Mouse (Mus musculus) kidney, embryonic 15.5 days (tissue): ENCODE data around the gene Ube4b. TPM values are rescaled to one million over a fixed set of nuclear protein-coding genes. Genes with fewer than 3 reads are reported as not detected.

ENCODE experiments used
- ATAC-seq: fragments of 200-750 bp; cut with Nextera tagmentation; replicated peaks from 2 replicates; pipeline ENCODE4 v1.8.0; 2017; ENCODE audit warnings: moderate TSS enrichment; ENCODE audit not compliant: low FRiP score
- H3K27ac ChIP-seq: fragments of 300-500 bp; sonication (generic); 2 replicates; pipeline ENCODE4 v1.5.1; 2015; ENCODE audit warnings: mild to moderate bottlenecking, inconsistent platforms
- H3K27me3 ChIP-seq: fragments of 300-500 bp; sonication (generic); 2 replicates; pipeline ENCODE4 v1.6.1; 2015; ENCODE audit warnings: inconsistent platforms
- H3K36me3 ChIP-seq: fragments of 300-500 bp; sonication (generic); 2 replicates; pipeline ENCODE4 v1.6.1; 2015; ENCODE audit warnings: inconsistent platforms
- H3K4me1 ChIP-seq: fragments of 300-500 bp; sonication (generic); 2 replicates; pipeline ENCODE4 v1.6.1; 2015; ENCODE audit warnings: inconsistent platforms
- H3K4me2 ChIP-seq: fragments of 300-500 bp; sonication (generic); 2 replicates; pipeline ENCODE4 v1.6.1; 2015; ENCODE audit warnings: moderate library complexity, mild to moderate bottlenecking, inconsistent platforms
- H3K4me3 ChIP-seq: fragments of 300-500 bp; sonication (generic); replicated peaks from 2 replicates; pipeline ENCODE4 v1.5.1; 2015; ENCODE audit warnings: mild to moderate bottlenecking, inconsistent platforms
- H3K9ac ChIP-seq: fragments of 300-500 bp; sonication (generic); 2 replicates; pipeline ENCODE4 v1.6.1; 2015; ENCODE audit warnings: mild to moderate bottlenecking, inconsistent platforms
- H3K9me3 ChIP-seq: fragments of 300-500 bp; sonication (generic); replicated peaks from 2 replicates; pipeline ENCODE4 v1.6.1; 2016; ENCODE audit warnings: inconsistent platforms
- WGBS: fragments of 180-500 bp; shearing (Covaris S2); methylation state at CpG from one replicate; pipeline ENCODE4 v1.1.7; 2015; ENCODE audit warnings: mixed read lengths; 5-methylcytosine and 5-hydroxymethylcytosine counted together
- polyA plus RNA-seq: library from polyadenylated mRNA; unstranded; fragments of >200 nt; fragmentation: Nextera tagmentation; extraction: Ambion mirVana; gene quantifications from 2 replicates; pipeline ENCODE4 v1.2.1, GENCODE M21; 2015

The Ube4b gene
- polyA plus RNA-seq, 1 experiment from 2014 or later, result 49.6 TPM

DNA sequence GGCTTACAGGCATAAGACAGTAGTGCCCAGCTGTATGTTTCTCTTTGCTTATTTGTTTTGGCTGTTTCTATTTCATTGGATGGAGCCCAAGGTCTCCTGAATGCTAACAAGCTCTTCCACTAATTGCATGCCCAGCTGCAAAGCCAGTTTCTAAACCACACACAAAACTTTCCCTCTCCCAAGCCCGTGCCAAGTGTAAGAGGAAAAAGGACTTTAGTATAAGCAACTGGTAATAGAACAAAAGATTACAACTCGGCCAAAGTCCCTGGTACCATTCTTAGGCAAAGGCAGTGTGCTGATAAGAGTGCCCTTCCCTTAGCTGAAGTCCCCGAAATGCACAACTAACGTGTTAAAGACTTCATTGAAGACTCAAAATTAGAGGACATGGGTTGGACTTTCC is 34.2 kb downstream of the Ube4b start:
- 88% methylated on average over 4 of the region's 4 CpGs for WGBS
- Histone ChIP-seq H3K9me3 (no peaks in the 10 kb centered on the region), H3K9ac (no peak overlapping the region), H3K4me1 (peaks cover 27% of the 10 kb centered on the region), H3K36me3 (peaks cover 54% of the 10 kb centered on the region), H3K4me2 (no peak overlapping the region), H3K27ac (no peak overlapping the region), H3K4me3 (no peak overlapping the region), H3K27me3 (no peaks in the 10 kb centered on the region)
- ATAC-seq, result no peak

DNA sequence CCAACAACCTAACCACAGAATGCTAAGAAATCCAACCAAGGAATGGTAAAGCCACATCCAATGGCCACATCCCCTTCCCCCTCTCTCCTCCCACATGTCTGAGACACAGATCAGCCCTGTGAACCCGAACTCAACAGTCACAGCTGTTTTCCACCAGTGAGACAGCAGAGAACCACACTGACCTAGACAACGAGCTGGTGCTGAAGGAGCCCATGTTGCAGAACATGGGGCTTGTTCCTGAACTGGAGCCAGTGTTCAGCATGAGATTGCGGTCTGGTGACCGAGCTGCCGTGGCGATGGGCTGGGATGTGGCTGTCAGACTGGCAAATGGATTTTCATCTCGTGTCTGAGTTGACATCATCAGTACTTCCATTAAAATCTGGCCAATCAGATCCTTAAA is 45.5 kb downstream of the Ube4b start:
- H3K27ac ChIP-seq, result no peak overlapping the region
- H3K27me3 ChIP-seq, result no peaks in the 10 kb centered on the region
- no peaks in the 10 kb centered on the region for H3K9me3 ChIP-seq
- no peak overlapping the region for H3K4me2 ChIP-seq
- 64% methylated on average over 7 of the region's 7 CpGs for WGBS
- H3K9ac ChIP-seq, result no peak overlapping the region
- ATAC-seq, result peak; percentile 67; the same call in 1 of the 2 replicates
- peaks cover 24% of the 10 kb centered on the region for H3K4me1 ChIP-seq
- no peak overlapping the region for H3K4me3 ChIP-seq
- H3K36me3 ChIP-seq, result peaks cover 98% of the 10 kb centered on the region

DNA sequence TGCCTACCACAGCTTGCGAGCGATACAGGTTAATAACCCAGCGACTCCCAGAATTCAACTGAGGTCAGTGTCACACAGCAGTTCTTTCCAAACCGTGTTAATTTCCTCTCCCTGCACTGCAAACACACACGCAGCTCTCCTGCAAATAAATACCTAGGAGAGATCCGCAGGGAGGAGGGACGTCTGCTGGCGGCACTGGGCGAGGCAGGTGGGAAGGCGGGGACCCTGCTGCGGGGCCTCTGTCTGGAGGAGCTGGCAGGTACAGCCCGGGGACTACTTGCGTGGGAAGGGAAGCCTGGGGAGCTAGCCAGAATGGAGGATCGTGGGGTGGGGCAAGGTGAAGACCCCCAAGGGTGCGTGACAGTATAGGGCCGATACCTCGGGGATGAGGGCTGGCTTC is 46.7 kb downstream of the Ube4b start:
- peaks cover 24% of the 10 kb centered on the region for H3K4me1 ChIP-seq
- no peak overlapping the region for H3K4me3 ChIP-seq
- no peaks in the 10 kb centered on the region for H3K9me3 ChIP-seq
- 0 out of 2 replicates have a peak overlapping the region, but pooled peaks have one; percentile 29 for H3K27ac ChIP-seq
- WGBS, result 81% methylated on average over 17 of the region's 17 CpGs
- H3K4me2 ChIP-seq, result no peak overlapping the region
- H3K9ac ChIP-seq, result no peak overlapping the region
- ATAC-seq, result no peak
- no peaks in the 10 kb centered on the region for H3K27me3 ChIP-seq
- peaks cover 97% of the 10 kb centered on the region for H3K36me3 ChIP-seq

DNA sequence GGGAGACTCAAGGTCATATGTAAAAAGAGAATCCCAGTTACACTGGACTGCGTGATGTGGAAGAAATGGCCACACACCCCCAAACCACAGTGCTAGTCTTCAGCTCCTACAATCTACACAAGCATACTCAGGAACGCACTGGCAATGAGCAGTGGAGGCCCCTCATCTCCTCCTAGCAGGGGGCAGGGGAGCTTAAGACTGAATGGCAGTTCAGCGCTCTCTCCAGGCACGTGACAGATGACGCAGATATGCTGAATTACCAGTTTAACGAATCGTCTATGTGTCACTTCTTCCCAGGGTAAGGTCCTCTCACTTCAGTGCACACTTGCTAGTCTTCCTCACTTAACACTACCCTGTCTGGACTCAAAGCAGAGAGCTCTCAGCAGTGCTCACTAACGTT is 47.7 kb downstream of the Ube4b start:
- Histone ChIP-seq H3K27me3 (no peaks in the 10 kb centered on the region), H3K9ac (no peak overlapping the region), H3K27ac (no peak overlapping the region), H3K4me3 (no peak overlapping the region), H3K36me3 (peaks cover 97% of the 10 kb centered on the region), H3K9me3 (no peaks in the 10 kb centered on the region), H3K4me2 (no peak overlapping the region), H3K4me1 (peaks cover 24% of the 10 kb centered on the region)
- WGBS, result 70% methylated on average over 8 of the region's 8 CpGs
- ATAC-seq, result no peak

DNA sequence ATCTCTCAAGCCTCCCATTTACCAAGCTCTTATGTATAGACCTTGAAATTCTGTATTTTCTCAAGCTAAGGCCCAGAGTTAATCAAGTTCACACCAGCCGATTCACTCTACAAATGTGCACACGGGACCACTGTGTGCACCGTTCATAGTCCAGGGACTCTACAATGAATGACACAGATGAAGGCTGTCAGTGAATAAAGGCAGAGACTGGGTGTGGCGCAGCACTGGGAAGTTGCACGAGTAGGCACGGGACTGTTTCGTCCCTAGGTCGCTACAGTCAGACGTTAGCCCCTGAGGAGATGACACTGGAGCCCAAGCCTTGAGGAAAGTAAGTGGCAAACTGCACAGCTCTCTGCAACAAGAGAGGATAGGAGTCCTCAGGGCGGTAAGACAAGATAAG is 50.5 kb downstream of the Ube4b start:
- Histone ChIP-seq H3K9me3 (no peaks in the 10 kb centered on the region), H3K36me3 (peaks cover 98% of the 10 kb centered on the region)

DNA sequence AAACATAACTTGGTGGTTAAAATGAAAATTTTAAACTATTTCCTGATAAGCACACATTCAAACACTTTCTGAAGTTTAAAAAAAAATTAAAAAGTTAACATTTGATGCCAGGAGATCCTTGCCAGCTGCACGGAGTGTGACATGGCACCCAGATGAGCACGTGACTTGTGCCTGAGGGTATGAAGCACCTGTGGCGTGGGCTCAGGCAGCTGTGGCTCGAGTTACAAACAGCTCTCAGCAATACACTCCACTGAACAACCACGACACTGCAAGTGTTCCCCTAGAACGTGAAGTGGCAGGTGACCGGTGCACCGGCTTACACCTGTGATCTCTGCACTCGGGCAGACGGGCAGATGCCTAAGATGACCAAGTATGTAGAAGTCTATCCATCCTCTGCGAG is 51.9 kb downstream of the Ube4b start:
- Histone ChIP-seq H3K27ac (no peak overlapping the region), H3K9me3 (no peaks in the 10 kb centered on the region), H3K4me1 (peaks cover 15% of the 10 kb centered on the region), H3K4me3 (no peak overlapping the region), H3K27me3 (no peaks in the 10 kb centered on the region), H3K9ac (no peak overlapping the region), H3K4me2 (no peak overlapping the region), H3K36me3 (peaks cover 97% of the 10 kb centered on the region)
- 69% methylated on average over 11 of the region's 11 CpGs for WGBS
- no peak for ATAC-seq

More for the DNA sequence above, 50.5 kb downstream of the Ube4b start:
- Histone ChIP-seq H3K4me2 (no peak overlapping the region), H3K4me3 (no peak overlapping the region), H3K4me1 (peaks cover 22% of the 10 kb centered on the region), H3K27me3 (no peaks in the 10 kb centered on the region), H3K9ac (no peak overlapping the region), H3K27ac (no peak overlapping the region)
- ATAC-seq, result no peak
- WGBS, result 85% methylated on average over 10 of the region's 10 CpGs

DNA sequence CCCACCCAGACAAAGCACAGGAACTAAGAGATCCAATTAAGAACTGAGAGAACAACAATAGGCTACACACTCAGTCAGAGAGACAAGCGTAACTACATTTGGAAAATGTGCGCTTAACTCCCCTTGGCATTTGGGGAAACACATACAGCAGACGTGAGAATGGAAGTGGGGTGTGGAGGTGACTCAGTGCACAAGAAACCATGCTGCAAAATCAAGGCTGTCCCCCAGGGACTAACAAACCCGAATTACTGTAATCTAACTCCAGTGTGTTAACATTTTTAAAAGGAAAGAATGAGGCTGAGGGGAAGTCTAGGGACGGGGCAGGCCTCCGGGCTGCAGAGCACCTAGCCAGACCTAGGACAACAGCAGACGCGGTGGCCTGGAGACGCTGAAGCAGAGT is 52.6 kb downstream of the Ube4b start:
- peaks cover 97% of the 10 kb centered on the region for H3K36me3 ChIP-seq
- no peaks in the 10 kb centered on the region for H3K9me3 ChIP-seq
- H3K27me3 ChIP-seq, result no peaks in the 10 kb centered on the region
- 80% methylated on average over 9 of the region's 9 CpGs for WGBS
- no peak for ATAC-seq
- no peak overlapping the region; the same call in 1 of the 2 replicates for H3K27ac ChIP-seq
- H3K9ac ChIP-seq, result no peak overlapping the region
- peaks cover 10% of the 10 kb centered on the region for H3K4me1 ChIP-seq
- H3K4me3 ChIP-seq, result no peak overlapping the region
- H3K4me2 ChIP-seq, result no peak overlapping the region

DNA sequence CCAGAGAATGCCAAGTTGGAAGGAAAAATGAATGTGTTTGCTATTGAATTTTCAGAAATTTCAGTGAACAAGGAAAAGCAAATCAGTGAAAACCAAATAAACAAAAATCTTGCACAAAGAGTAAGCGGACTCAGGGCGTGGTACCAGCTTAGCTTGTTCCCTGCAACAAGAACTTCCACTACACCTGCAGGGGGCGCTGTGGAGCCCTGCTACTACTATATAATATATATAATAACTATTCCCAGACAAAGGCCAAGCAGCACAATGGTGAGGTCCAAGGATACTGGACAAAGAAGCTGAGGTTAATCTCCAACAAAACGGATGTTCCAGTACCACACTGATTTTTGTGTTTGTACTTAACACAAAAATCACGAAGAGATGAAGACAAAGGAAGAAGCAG is 53.1 kb downstream of the Ube4b start:
- 75% methylated on average over 5 of the region's 5 CpGs for WGBS

DNA sequence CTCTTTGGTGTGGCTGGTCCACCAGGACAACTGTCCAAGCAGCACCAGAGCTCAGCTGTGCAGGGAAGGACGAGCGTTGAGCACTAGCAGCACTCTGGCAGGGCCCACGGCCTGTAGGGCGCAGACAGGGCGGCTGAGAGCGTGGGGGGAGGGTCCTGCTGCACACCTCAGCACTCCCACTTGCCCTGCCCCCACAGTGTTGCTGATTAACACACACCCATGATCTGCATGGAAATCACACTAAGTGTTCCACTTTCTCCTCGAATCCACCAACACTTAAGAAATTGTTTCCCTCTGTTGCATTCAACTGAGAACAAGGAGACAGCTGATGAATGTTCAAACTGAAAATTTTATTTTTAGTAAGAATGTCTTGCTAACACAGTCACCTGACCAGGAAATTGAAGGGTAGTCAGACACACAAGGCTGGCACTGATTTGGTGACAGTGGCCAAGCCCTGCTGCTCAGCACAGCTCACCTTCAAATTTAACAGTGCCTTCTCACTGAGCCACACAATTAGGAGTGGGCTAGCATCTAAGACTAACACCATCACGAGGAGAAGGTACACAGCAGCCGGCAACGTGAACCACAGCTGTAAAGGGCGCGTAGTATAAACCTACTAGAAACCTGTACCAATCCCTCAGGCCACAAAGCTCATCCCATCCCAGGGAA is 60.7 kb downstream of the Ube4b start:
- Histone ChIP-seq H3K27ac (peak overlapping the region; percentile 19; the same call in 1 of the 2 replicates), H3K4me2 (no peak overlapping the region), H3K4me3 (no peak overlapping the region), H3K9ac (no peak overlapping the region), H3K36me3 (peaks cover 95% of the 10 kb centered on the region), H3K9me3 (no peaks in the 10 kb centered on the region), H3K27me3 (no peaks in the 10 kb centered on the region), H3K4me1 (0 out of 2 replicates have a peak, but pooled peaks cover 3% of the 10 kb centered on the region)
- ATAC-seq, result 0 out of 2 replicates have a peak, but pooled peaks have one; percentile 74
- WGBS, result 57% methylated on average over 12 of the region's 12 CpGs

More for the DNA sequence above, 53.1 kb downstream of the Ube4b start:
- Histone ChIP-seq H3K4me3 (no peak overlapping the region), H3K27ac (no peak overlapping the region), H3K9me3 (no peaks in the 10 kb centered on the region), H3K27me3 (no peaks in the 10 kb centered on the region), H3K4me2 (no peak overlapping the region), H3K36me3 (peaks cover 97% of the 10 kb centered on the region), H3K9ac (no peak overlapping the region), H3K4me1 (peaks cover 5% of the 10 kb centered on the region)
- ATAC-seq, result no peak

DNA sequence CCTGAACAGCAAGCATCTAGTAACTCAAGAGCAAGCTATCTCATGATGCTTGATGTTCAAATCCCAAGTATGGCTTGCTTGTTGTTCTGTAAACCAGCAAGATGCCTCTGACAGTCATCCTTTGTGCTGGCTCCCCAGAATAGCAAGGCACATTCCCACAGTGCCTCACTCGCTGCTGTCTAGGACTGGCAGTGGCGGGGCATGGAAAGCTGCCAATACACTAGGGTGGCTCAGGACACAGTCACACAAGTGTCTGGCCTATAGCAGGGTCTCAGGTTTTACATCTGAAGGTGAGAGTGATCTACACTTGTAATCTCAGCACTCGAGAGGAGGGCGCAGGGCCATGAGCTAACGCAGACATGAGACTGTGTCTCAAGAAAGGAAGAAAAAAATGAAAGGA is 61.7 kb downstream of the Ube4b start:
- Histone ChIP-seq H3K9me3 (no peaks in the 10 kb centered on the region), H3K4me1 (0 out of 2 replicates have a peak, but pooled peaks cover 3% of the 10 kb centered on the region), H3K27ac (no peak overlapping the region), H3K9ac (no peak overlapping the region), H3K4me2 (no peak overlapping the region), H3K36me3 (peaks cover 96% of the 10 kb centered on the region), H3K4me3 (no peak overlapping the region), H3K27me3 (no peaks in the 10 kb centered on the region)
- no peak for ATAC-seq
- WGBS, result 89% methylated on average over 5 of the region's 5 CpGs

DNA sequence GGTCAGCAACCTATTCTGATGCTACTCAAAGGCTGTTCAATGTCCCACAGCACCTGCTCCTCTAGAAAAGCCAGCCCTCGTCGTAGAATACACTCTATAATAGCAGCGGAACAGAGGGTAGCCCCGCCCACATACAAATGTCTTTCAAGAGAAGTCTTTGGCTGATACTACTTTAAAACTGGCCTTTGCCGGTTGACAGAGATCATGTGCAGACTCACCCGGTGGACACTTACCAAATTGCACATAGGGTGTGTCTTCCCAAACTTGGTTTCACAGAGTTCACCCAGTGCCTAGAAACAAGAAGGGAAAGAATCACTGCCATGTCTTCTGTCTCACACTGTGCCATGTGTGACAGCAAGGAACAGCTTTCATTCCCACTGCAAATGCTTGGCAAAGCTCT is 65.5 kb downstream of the Ube4b start:
- no peak for ATAC-seq
- Histone ChIP-seq H3K4me2 (no peak overlapping the region), H3K9ac (no peak overlapping the region), H3K4me1 (0 out of 2 replicates have a peak, but pooled peaks cover 3% of the 10 kb centered on the region), H3K27me3 (no peaks in the 10 kb centered on the region), H3K4me3 (no peak overlapping the region), H3K36me3 (peaks cover 97% of the 10 kb centered on the region), H3K27ac (no peak overlapping the region), H3K9me3 (no peaks in the 10 kb centered on the region)
- whole genome bisulfite sequencing, result 84% methylated on average over 6 of the region's 6 CpGs

DNA sequence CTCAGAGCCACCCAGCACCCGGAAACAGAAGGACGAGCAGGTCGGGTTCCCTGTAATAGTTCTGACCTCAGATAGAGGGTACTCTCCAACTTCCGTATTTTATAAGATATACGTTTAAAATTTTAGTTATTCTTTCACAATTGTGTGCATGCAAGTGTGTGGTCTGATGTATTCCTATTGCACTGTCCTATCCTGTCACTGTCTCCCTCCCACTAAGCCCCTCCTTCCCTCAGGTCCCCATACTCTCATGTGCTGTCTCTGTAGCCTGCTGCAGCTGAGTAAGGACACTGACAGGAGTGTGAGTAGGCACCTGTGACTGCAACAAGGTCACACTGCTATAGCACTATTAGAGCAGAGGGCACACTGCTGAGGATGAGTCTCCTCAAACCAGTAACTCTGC is 65.9 kb downstream of the Ube4b start:
- WGBS, result 95% methylated on average over 5 of the region's 5 CpGs

DNA sequence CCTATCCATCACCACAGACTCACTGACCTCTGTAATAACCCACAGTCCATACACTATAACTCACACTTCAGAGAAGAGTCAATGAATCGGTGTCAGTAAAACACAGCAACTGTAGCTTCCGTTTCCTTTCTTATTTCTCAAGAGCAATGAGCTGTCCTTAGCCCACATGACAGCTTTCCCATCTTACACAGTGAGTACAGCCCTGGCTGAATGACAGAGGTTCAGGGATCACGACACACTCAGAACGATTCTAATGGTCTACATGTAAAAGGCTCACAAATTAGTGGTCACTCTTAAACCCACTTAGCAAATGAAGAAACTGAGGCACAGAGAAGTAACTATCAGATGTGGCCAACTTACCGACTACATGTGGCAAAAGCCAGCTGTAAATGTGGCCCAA is 68.6 kb downstream of the Ube4b start:
- no peak overlapping the region for H3K4me3 ChIP-seq
- H3K4me2 ChIP-seq, result no peak overlapping the region
- no peak overlapping the region for H3K9ac ChIP-seq
- no peaks in the 10 kb centered on the region for H3K27me3 ChIP-seq
- H3K27ac ChIP-seq, result no peak overlapping the region
- no peak for ATAC-seq
- H3K36me3 ChIP-seq, result peaks cover 98% of the 10 kb centered on the region
- 92% methylated on average over 5 of the region's 5 CpGs for WGBS
- H3K4me1 ChIP-seq, result 0 out of 2 replicates have a peak, but pooled peaks cover 2% of the 10 kb centered on the region
- no peaks in the 10 kb centered on the region for H3K9me3 ChIP-seq

More for the DNA sequence above, 65.9 kb downstream of the Ube4b start:
- no peak for ATAC-seq
- Histone ChIP-seq H3K4me2 (no peak overlapping the region), H3K9ac (no peak overlapping the region), H3K9me3 (no peaks in the 10 kb centered on the region), H3K4me1 (0 out of 2 replicates have a peak, but pooled peaks cover 2% of the 10 kb centered on the region), H3K36me3 (peaks cover 98% of the 10 kb centered on the region), H3K27me3 (no peaks in the 10 kb centered on the region), H3K4me3 (no peak overlapping the region), H3K27ac (no peak overlapping the region)
